Mouse (Mus musculus) thymus, adult 2 months (tissue): ENCODE measurements around the gene Gfap.

Experiments used
- CTCF ChIP-seq: fragments of 200-500 bp; IDR thresholded peaks from 2 replicates; pipeline ENCODE4 v1.5.1; 2012; ENCODE audit warnings: mild to moderate bottlenecking, control low read depth, low read length, moderate library complexity, borderline replicate concordance; ENCODE audit not compliant: control insufficient read depth, poor library complexity, insufficient read depth; ENCODE audit errors: extremely low read depth
- POLR2A ChIP-seq: fragments of 200-500 bp; IDR thresholded peaks from 2 replicates; pipeline ENCODE4 v1.6.1; 2012; ENCODE audit warnings: mild to moderate bottlenecking, low read length, control low read depth, moderate library complexity; ENCODE audit not compliant: control insufficient read depth, poor library complexity, insufficient read depth; ENCODE audit errors: extremely low read depth

- no peak for TF ChIP-seq CTCF
- no peak for TF ChIP-seq POLR2A
Observed at GRCm38 (mm10) chr11:102911376-102911775, 10.7 kb upstream of the Gfap start.
